Mouse (Mus musculus) cerebellum, adult 11 months (tissue): ENCODE data around the gene Hid1.

Source experiments
- DNase-seq: peaks from one replicate; pipeline ENCODE4 v3.0.0; 2022

The Hid1 gene

DNA sequence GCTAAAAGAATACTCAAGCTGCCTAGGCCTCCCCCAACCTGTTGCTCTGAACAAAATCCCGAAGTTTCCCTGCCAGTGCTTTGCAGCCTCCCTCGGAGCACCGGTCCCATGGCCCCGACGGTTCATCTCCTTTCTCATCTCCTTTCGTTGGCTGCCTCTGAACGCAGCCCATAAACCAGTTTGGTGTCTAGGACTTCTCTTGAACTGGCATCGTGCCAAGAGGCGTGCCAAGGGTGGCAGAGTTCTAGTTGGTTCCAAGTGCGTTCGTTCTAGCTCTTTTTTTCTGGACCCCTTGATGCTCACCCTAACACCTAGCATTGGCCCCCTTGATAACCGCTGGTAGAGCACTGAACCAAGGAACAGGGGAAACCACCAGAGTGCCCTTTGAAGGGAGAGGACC, 32.3 kb downstream of the Hid1 start:
- no peak for DNase-seq

GRCm38 (mm10) chr11:115334531-115334930, 33.0 kb downstream of the Hid1 start, which contains the start of gene Otop3:
TSS of gene Otop3 (plus strand) at chr11:115334731.
- no peak for DNase-seq

GRCm38 (mm10) chr11:115329339-115329738, 38.2 kb downstream of the Hid1 start:
- no peak for DNase-seq

DNA sequence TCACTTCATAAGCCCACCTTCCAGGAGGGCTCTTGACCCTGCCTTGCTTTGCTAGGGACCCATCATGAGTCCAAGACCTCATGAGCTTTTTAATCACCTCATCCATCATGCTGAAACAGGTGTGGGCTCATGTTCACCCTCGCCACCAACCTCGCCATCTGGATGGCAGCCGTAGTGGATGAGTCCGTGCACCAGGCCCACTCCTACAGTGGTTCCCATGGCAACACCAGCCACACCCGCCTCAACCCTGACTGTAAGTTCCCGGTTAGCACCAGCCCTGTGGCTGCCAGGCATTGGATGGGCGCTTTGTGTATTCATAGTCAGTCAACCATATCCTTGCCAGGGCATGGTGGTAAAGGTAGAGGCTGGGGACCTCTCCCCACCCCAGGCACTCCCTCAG, 40.8 kb downstream of the Hid1 start:
- DNase-seq: no peak

DNA sequence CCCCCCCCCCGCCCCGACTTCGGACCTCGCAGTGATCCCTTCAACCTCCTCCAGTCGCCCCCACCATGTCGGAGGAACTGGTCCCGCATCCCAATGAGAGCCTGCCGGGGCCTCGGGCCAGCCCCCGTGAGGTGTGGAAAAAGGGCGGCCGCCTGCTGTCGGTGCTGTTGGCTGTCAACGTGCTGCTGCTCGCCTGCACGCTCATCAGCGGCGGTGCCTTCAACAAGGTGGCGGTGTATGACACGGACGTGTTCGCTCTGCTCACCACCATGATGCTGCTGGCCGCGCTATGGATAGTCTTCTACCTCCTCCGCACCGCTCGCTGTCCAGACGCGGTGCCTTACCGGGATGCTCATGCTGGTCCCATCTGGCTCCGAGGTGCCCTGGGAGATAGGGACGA, 44.2 kb downstream of the Hid1 start:
- no peak for DNase-seq

DNA sequence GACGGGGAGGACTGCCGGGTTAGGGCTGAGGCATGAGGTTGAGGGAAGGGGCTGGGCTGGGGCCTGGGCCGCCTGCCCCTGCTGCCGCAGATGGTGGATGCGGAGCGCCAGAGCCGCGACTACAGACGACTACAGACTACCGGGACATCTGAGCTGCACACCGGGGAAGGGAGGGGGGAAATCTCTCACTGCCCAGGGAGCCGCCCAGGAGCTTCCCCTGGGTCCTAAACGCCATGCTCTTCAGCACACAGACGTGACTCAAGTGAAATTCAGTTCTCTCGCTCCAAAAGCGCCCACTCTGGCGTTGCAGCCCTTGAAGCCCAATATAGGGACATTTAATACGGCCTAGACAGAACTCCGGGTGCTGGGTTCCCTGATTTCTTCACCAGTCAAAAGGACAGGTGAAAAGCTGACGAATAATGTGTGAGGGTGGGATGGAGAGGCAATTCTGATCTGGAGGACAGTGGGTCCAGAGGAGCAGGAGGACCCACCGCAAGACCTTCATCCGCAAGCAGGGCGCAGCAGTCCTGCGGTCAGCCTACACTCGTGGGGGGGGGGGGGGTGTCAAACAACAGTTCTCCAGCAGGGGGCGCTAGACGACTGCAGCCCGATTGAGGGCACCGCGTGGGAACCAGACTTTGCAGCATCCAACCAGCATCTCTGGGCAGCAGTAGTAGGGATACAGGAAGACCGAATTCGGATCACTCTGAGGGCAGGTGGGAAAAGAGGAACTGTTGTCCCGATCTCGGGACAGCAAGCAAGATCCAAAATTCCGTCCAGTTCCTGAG, 45.5 kb downstream of the Hid1 start, which contains the start of gene Ush1g:
Gene Ush1g, minus strand, starts transcription at position 136 of the 788 bp plus-strand sequence.
- DNase-seq: peak; percentile 44

DNA sequence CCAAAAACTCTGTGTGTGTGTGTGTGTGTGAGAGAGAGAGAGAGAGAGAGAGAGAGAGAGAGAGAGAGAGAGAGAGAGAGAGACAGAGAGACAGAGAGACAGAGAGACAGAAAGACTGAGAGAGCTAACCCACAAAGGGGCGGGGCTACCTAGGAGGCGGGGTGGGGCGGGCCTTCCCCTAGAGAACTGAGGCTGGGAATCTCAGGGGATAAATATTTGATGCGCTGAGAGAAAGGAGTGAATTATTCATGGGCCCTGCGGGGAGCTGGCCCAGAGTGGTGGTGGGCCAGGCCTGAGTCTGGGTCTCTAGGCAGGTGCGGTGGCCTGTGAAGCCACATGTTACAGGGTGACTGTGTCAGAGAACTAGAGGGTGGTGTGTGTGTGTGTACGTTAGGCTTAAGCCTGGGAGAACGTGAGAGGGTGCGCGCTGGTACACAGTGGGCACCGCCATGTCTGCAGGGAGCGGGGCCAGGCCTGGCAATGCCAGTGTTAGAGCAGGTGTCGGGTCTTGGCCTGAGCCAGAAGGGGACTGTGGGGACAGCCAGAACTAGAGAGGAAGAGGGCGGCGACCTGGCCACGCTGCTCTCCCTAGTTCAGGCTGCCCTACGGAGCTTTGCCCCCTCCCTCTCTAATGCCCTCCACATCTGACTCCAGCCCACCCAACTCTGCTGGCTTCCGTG, 47.7 kb downstream of the Hid1 start:
- peak; percentile 36 for DNase-seq

DNA sequence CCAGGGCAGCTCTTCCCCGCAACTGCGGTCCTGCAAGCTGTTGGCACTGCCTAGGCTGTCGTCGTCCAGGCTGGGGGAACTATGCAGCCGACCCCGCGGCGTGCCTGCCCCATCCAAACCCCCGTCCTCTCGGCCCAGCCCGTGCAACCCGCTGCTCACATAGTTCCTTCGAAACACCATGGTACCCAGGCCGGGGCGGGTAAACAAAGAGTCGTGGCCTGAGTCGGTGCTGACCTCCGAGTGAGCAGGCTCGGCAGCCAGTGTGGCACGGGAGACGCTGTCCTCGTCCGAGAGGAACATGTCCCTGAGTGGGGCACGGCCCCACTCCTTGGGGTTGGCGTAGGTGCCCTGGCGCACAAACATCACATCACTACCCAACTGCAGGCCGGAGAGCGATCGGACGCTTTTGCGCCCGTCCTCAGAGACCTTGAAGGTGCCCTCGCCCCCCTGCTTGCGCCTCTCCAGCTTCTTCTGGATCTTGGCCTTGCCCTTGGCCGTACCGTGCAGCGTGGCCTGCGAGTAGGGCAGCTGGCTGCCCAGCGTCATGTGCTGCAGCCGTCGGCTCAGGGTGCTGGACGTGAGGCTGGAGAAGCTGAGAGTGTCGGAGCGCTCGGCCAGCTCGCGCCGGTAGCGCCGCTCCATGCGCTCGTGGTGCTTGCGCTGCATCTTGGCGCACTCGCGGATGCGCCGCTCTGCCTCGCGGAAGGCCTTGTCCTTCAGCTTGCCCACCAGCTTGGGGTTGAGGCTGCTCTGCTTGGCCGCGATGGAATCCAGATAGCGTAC, 49.1 kb downstream of the Hid1 start:
- DNase-seq: no peak

GRCm38 (mm10) chr11:115317204-115317603, 50.4 kb downstream of the Hid1 start:
- DNase-seq: no peak

- DNase-seq: no peak
Measured at GRCm38 (mm10) chr11:115314249-115314648, 53.3 kb downstream of the Hid1 start.

DNA sequence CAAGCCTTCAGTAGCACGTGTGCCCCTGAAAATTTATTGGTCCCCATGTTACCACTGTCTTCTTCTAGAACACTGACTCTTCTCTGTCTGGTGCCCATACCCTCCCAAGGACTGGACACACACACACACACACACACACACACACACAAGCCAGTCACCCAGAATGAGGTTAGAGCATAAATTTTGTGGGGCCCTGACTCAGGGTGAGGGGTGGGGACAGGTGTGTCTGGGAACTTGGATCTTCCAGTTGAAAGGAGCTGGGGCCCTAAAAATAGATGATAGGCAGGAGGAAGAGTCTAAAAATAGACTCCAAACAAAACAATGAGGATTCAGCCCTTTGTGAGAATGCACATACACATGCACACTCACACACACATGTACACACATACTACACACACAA, 58.8 kb downstream of the Hid1 start:
- no peak for DNase-seq

GRCm38 (mm10) chr11:115306863-115307262, 60.7 kb downstream of the Hid1 start, which contains the start of gene Otop2:
TSS of gene Otop2 (plus strand) at chr11:115307163.
- DNase-seq: no peak

GRCm38 (mm10) chr11:115303167-115303566, 64.4 kb downstream of the Hid1 start:
- DNase-seq: no peak

- no peak for DNase-seq
Measured at GRCm38 (mm10) chr11:115301351-115301750, 66.2 kb downstream of the Hid1 start.

GRCm38 (mm10) chr11:115300745-115301144, 66.8 kb downstream of the Hid1 start:
- no peak for DNase-seq

- DNase-seq: no peak
Measured at GRCm38 (mm10) chr11:115298160-115298559, 69.4 kb downstream of the Hid1 start.
